Mouse (Mus musculus) myocyte (in vitro differentiated cells): ENCODE measurements around the gene 6430548M08Rik.

ENCODE experiments used
- CEBPB ChIP-seq: IDR thresholded peaks from 2 replicates; pipeline ENCODE4 v1.6.1; 2011; ENCODE audit warnings: mild to moderate bottlenecking, moderate library complexity; ENCODE audit not compliant: poor library complexity, insufficient read depth, severe bottlenecking
- E2F4 ChIP-seq: IDR thresholded peaks from one replicate; pipeline ENCODE4 v1.6.1; 2011; ENCODE audit warnings: mild to moderate bottlenecking, control low read depth, moderate library complexity; ENCODE audit not compliant: insufficient read depth
- MAX ChIP-seq: IDR thresholded peaks from one replicate; pipeline ENCODE4 v1.6.1; 2011; ENCODE audit warnings: low read depth, mild to moderate bottlenecking, control low read depth
- MYOD1 ChIP-seq, 3 experiments: IDR thresholded peaks; one replicate each; pipeline ENCODE4 v1.6.1; 2011; ENCODE audit warnings: control low read depth in 2 of 3, low read depth in 2 of 3, mild to moderate bottlenecking in 2 of 3, moderate library complexity in 1 of 3; ENCODE audit not compliant: insufficient read length in 2 of 3, control insufficient read depth in 1 of 3
- MYOG ChIP-seq, 3 experiments: IDR thresholded peaks; one replicate each; pipeline ENCODE4 v1.6.1; 2011; ENCODE audit warnings: control low read depth in 2 of 3, low read depth in 2 of 3, mild to moderate bottlenecking in 2 of 3; ENCODE audit not compliant: insufficient read length in 2 of 3, control insufficient read depth in 1 of 3, insufficient read depth in 1 of 3
- POLR2A ChIP-seq: IDR thresholded peaks from one replicate; pipeline ENCODE4 v1.6.1; 2011; ENCODE audit warnings: low read depth, mild to moderate bottlenecking, control low read depth, moderate library complexity; ENCODE audit not compliant: insufficient read length
- POLR2AphosphoS2 ChIP-seq: IDR thresholded peaks from one replicate; pipeline ENCODE4 v1.6.1; 2011; ENCODE audit warnings: low read depth, control low read depth; ENCODE audit not compliant: insufficient read length
- SRF ChIP-seq: IDR thresholded peaks from one replicate; pipeline ENCODE4 v1.6.1; 2011; ENCODE audit warnings: low read depth; ENCODE audit not compliant: control insufficient read depth, insufficient read length
- TCF12 ChIP-seq: IDR thresholded peaks from one replicate; pipeline ENCODE4 v1.6.1; 2011; ENCODE audit warnings: mild to moderate bottlenecking, control low read depth; ENCODE audit not compliant: poor library complexity, insufficient read depth, severe bottlenecking
- TCF3 ChIP-seq: IDR thresholded peaks from one replicate; pipeline ENCODE4 v1.6.1; 2011; ENCODE audit warnings: low read depth, control low read depth; ENCODE audit not compliant: insufficient read length
- USF1 ChIP-seq: IDR thresholded peaks from one replicate; pipeline ENCODE4 v1.6.1; 2011; ENCODE audit warnings: low read depth, mild to moderate bottlenecking, control low read depth, moderate library complexity

DNA sequence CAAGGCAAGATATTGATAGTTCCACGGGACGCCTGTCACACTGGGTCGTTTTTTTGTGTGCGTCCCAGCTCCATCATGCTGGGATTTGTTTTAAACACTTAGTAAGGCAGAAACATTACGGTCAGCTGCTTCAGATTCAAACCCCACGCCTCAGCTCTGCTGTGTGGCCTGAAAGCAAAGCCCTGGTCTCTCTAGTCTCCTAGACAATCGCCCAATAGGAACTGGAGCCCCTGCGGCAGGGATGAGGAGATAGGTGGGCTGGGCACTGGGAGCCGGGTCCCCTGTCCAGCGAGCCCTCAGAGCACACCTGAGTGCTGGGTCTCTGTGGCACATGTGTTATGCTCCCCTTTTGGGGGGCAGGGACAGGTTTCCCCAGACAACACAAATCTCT, 64.2 kb downstream of the 6430548M08Rik start:
- TF ChIP-seq POLR2A (no peak), USF1 (no peak), MYOG (IDR thresholded peaks at IDR 0.05; ENCODE audit: control insufficient read depth in 1 of 3, insufficient read depth in 1 of 3, insufficient read length in 2 of 3, low read depth in 2 of 3) (no peak), MAX (no peak), TCF12 (no peak), E2F4 (no peak), POLR2AphosphoS2 (no peak), MYOD1 (IDR thresholded peaks at IDR 0.05; ENCODE audit: control insufficient read depth in 1 of 3, insufficient read length in 2 of 3, low read depth in 2 of 3) (no peak), TCF3 (no peak), CEBPB (no peak), SRF (no peak)
